Mouse (Mus musculus) intestine, embryonic 14.5 days (tissue): ENCODE results near the gene Cradd. TPM values are rescaled to one million over a fixed set of nuclear protein-coding genes. Genes with fewer than 3 reads are reported as not detected.

Experiments used
- ATAC-seq: fragments of 200-750 bp; cut with Nextera tagmentation; replicated peaks from 2 replicates; pipeline ENCODE4 v1.8.0; 2017; ENCODE audit warnings: low read depth, moderate number of reproducible peaks, moderate TSS enrichment, moderate library complexity; ENCODE audit not compliant: low FRiP score, low TSS enrichment
- DNase-seq: peaks from one replicate; pipeline ENCODE4 v3.0.0-alpha.2; 2018; ENCODE audit warnings: low spot score
- H3K27ac ChIP-seq: fragments of 300-500 bp; sonication (generic); 2 replicates; pipeline ENCODE4 v1.5.1; 2014; ENCODE audit warnings: low read depth, mild to moderate bottlenecking, control low read depth
- H3K27me3 ChIP-seq: fragments of 300-500 bp; sonication (generic); replicated peaks from 2 replicates; pipeline ENCODE4 v1.6.1; 2014; ENCODE audit warnings: low read length, control low read depth; ENCODE audit not compliant: control insufficient read depth, insufficient read depth
- H3K36me3 ChIP-seq: fragments of 300-500 bp; sonication (generic); 2 replicates; pipeline ENCODE4 v1.6.1; 2014; ENCODE audit warnings: low read length, control low read depth; ENCODE audit not compliant: control insufficient read depth, insufficient read depth
- H3K4me1 ChIP-seq: fragments of 300-500 bp; sonication (generic); replicated peaks from 2 replicates; pipeline ENCODE4 v1.6.1; 2014; ENCODE audit warnings: low read length, control low read depth, mixed read lengths; ENCODE audit not compliant: control insufficient read depth, insufficient read depth
- H3K4me2 ChIP-seq: fragments of 300-500 bp; sonication (generic); 2 replicates; pipeline ENCODE4 v1.6.1; 2014; ENCODE audit warnings: low read length
- H3K4me3 ChIP-seq: fragments of 300-500 bp; sonication (generic); 2 replicates; pipeline ENCODE4 v1.5.1; 2014; ENCODE audit warnings: low read depth, low read length, control low read depth, mixed read lengths
- H3K9ac ChIP-seq: fragments of 300-500 bp; sonication (generic); 2 replicates; pipeline ENCODE4 v1.6.1; 2014; ENCODE audit warnings: mild to moderate bottlenecking, low read length
- H3K9me3 ChIP-seq: fragments of 300-500 bp; sonication (generic); 2 replicates; pipeline ENCODE4 v1.6.1; 2016; ENCODE audit warnings: low read length, control low read depth; ENCODE audit not compliant: control insufficient read depth
- WGBS: fragments of 180-500 bp; shearing (Covaris S2); extraction: QIAGEN DNeasy Blood & Tissue Kit; methylation state at CpG from one replicate; pipeline ENCODE4 v1.1.7; 2014; 5-methylcytosine and 5-hydroxymethylcytosine counted together
- polyA plus RNA-seq: library from polyadenylated mRNA; unstranded; fragments of >200 nt; fragmentation: Nextera tagmentation; extraction: Ambion mirVana; gene quantifications from 2 replicates; pipeline ENCODE4 v1.2.1, GENCODE M21; 2014

Gene Cradd
- polyA plus RNA-seq, 1 experiment from 2014 or later, result 13.6 TPM

GRCm38 (mm10) chr10:95293261-95293660 lies 30.7 kb downstream of the Cradd start:
- H3K27ac ChIP-seq, result no peak overlapping the region
- H3K36me3 ChIP-seq, result no peaks in the 10 kb centered on the region
- WGBS, result 96% methylated on average over 8 of the region's 8 CpGs
- no peak for DNase-seq
- no peak for ATAC-seq
- no peak overlapping the region for H3K4me3 ChIP-seq
- no peaks in the 10 kb centered on the region for H3K9me3 ChIP-seq
- peaks cover 3% of the 10 kb centered on the region for H3K4me1 ChIP-seq
- no peaks in the 10 kb centered on the region for H3K27me3 ChIP-seq
- H3K9ac ChIP-seq, result no peak overlapping the region
- H3K4me2 ChIP-seq, result no peak overlapping the region

- H3K36me3 ChIP-seq, result no peaks in the 10 kb centered on the region
- no peak for ATAC-seq
- H3K9ac ChIP-seq, result no peak overlapping the region
- no peak overlapping the region for H3K4me3 ChIP-seq
- H3K4me1 ChIP-seq, result peaks cover 3% of the 10 kb centered on the region
- H3K27ac ChIP-seq, result no peak overlapping the region
- DNase-seq, result no peak
- H3K4me2 ChIP-seq, result no peak overlapping the region
- WGBS, result 81% methylated on average over 5 of the region's 5 CpGs
- H3K9me3 ChIP-seq, result no peaks in the 10 kb centered on the region
- no peaks in the 10 kb centered on the region for H3K27me3 ChIP-seq
Observed at GRCm38 (mm10) chr10:95292269-95292668, 31.7 kb downstream of the Cradd start.

GRCm38 (mm10) chr10:95291133-95291876 lies 32.6 kb downstream of the Cradd start:
- no peak overlapping the region for H3K27ac ChIP-seq
- no peaks in the 10 kb centered on the region for H3K9me3 ChIP-seq
- no peak overlapping the region for H3K4me3 ChIP-seq
- no peaks in the 10 kb centered on the region for H3K36me3 ChIP-seq
- H3K9ac ChIP-seq, result no peak overlapping the region
- no peaks in the 10 kb centered on the region for H3K27me3 ChIP-seq
- WGBS, result 82% methylated on average over 13 of the region's 13 CpGs
- no peaks in the 10 kb centered on the region for H3K4me1 ChIP-seq
- no peak for ATAC-seq
- DNase-seq, result no peak
- no peak overlapping the region for H3K4me2 ChIP-seq

GRCm38 (mm10) chr10:95289819-95290218 lies 34.1 kb downstream of the Cradd start:
- DNase-seq (no peak), ATAC-seq (no peak)
- no peak overlapping the region for H3K27ac ChIP-seq
- no peak overlapping the region for H3K4me2 ChIP-seq
- no peaks in the 10 kb centered on the region for H3K4me1 ChIP-seq
- no peak overlapping the region for H3K4me3 ChIP-seq
- no peaks in the 10 kb centered on the region for H3K36me3 ChIP-seq
- no peak overlapping the region for H3K9ac ChIP-seq
- 75% methylated on average over 8 of the region's 8 CpGs for WGBS
- H3K27me3 ChIP-seq, result no peaks in the 10 kb centered on the region
- no peaks in the 10 kb centered on the region for H3K9me3 ChIP-seq

- ATAC-seq (no peak), DNase-seq (no peak)
- Histone ChIP-seq H3K27ac (no peak overlapping the region), H3K9ac (no peak overlapping the region), H3K4me1 (no peaks in the 10 kb centered on the region), H3K4me3 (no peak overlapping the region), H3K9me3 (no peaks in the 10 kb centered on the region), H3K36me3 (no peaks in the 10 kb centered on the region), H3K27me3 (no peaks in the 10 kb centered on the region), H3K4me2 (no peak overlapping the region)
- 85% methylated on average over 4 of the region's 4 CpGs for WGBS
Observed at GRCm38 (mm10) chr10:95288206-95288605, 35.7 kb downstream of the Cradd start.

GRCm38 (mm10) chr10:95287351-95287750 lies 36.6 kb downstream of the Cradd start:
- Histone ChIP-seq H3K4me3 (no peak overlapping the region), H3K36me3 (no peaks in the 10 kb centered on the region), H3K9me3 (no peaks in the 10 kb centered on the region), H3K4me1 (no peaks in the 10 kb centered on the region), H3K9ac (no peak overlapping the region), H3K27me3 (no peaks in the 10 kb centered on the region), H3K27ac (no peak overlapping the region), H3K4me2 (no peak overlapping the region)
- DNase-seq (no peak), ATAC-seq (no peak)
- 83% methylated on average over 8 of the region's 8 CpGs for WGBS

GRCm38 (mm10) chr10:95283434-95283833 lies 40.5 kb downstream of the Cradd start:
- 88% methylated on average over 12 of the region's 12 CpGs for WGBS
- no peaks in the 10 kb centered on the region for H3K4me1 ChIP-seq
- no peak for ATAC-seq

GRCm38 (mm10) chr10:95281996-95282395 lies 41.9 kb downstream of the Cradd start:
- no peak for DNase-seq
- ATAC-seq, result no peak
- H3K9ac ChIP-seq, result no peak overlapping the region
- H3K4me3 ChIP-seq, result no peak overlapping the region
- H3K4me2 ChIP-seq, result no peak overlapping the region
- H3K27ac ChIP-seq, result no peak overlapping the region
- H3K4me1 ChIP-seq, result no peaks in the 10 kb centered on the region
- no peaks in the 10 kb centered on the region for H3K36me3 ChIP-seq
- H3K9me3 ChIP-seq, result no peaks in the 10 kb centered on the region
- no peaks in the 10 kb centered on the region for H3K27me3 ChIP-seq
- 87% methylated on average over 3 of the region's 3 CpGs for WGBS

More at GRCm38 (mm10) chr10:95283434-95283833, 40.5 kb downstream of the Cradd start:
- Histone ChIP-seq H3K9me3 (no peaks in the 10 kb centered on the region), H3K9ac (no peak overlapping the region), H3K27ac (no peak overlapping the region), H3K36me3 (no peaks in the 10 kb centered on the region), H3K27me3 (no peaks in the 10 kb centered on the region), H3K4me3 (no peak overlapping the region), H3K4me2 (no peak overlapping the region)
- no peak for DNase-seq

GRCm38 (mm10) chr10:95281466-95281990 lies 42.4 kb downstream of the Cradd start:
- Histone ChIP-seq H3K4me1 (no peaks in the 10 kb centered on the region), H3K4me2 (no peak overlapping the region), H3K9me3 (no peaks in the 10 kb centered on the region), H3K9ac (no peak overlapping the region), H3K27ac (no peak overlapping the region), H3K4me3 (no peak overlapping the region), H3K36me3 (no peaks in the 10 kb centered on the region), H3K27me3 (no peaks in the 10 kb centered on the region)
- DNase-seq (no peak), ATAC-seq (no peak)
- WGBS, result 76% methylated on average over 6 of the region's 6 CpGs
